Mouse (Mus musculus) CH12.LX (cell line): Measurements from ENCODE around the gene Hivep2.

Experiments used
- BHLHE40 ChIP-seq: IDR thresholded peaks from 2 replicates; pipeline ENCODE4 v1.6.1; 2011; ENCODE audit warnings: mild to moderate bottlenecking, low read depth, low read length, improper control_type of control experiment
- CTCF ChIP-seq, 2 experiments: IDR thresholded peaks in 1 of 2; conservative IDR thresholded peaks in 1 of 2; 2 replicates each; pipeline ENCODE4 v1.5.1; 2011 to 2012; ENCODE audit warnings: low read depth in 2 of 2, low read length in 2 of 2, improper control_type of control experiment in 1 of 2, inconsistent platforms in 1 of 2, mild to moderate bottlenecking in 1 of 2, moderate library complexity in 1 of 2
- JUND ChIP-seq: conservative IDR thresholded peaks from 2 replicates; pipeline ENCODE4 v1.6.1; 2011; ENCODE audit warnings: low read depth, low read length, improper control_type of control experiment
- MAX ChIP-seq: IDR thresholded peaks from 2 replicates; pipeline ENCODE4 v1.6.1; 2011; ENCODE audit warnings: low read length, improper control_type of control experiment
- MXI1 ChIP-seq: IDR thresholded peaks from 2 replicates; pipeline ENCODE4 v1.6.1; 2011; ENCODE audit warnings: mild to moderate bottlenecking, low read depth, low read length, improper control_type of control experiment
- POLR2A ChIP-seq: IDR thresholded peaks from 2 replicates; pipeline ENCODE4 v1.6.1; 2011; ENCODE audit warnings: low read depth, mild to moderate bottlenecking, improper control_type of control experiment, low read length
- TBP ChIP-seq: conservative IDR thresholded peaks from 2 replicates; pipeline ENCODE4 v1.6.1; 2011; ENCODE audit warnings: low read depth, low read length, improper control_type of control experiment
- UBTF ChIP-seq: IDR thresholded peaks from 2 replicates; pipeline ENCODE4 v1.6.1; 2012; ENCODE audit warnings: low read depth, mild to moderate bottlenecking, inconsistent platforms, low read length, improper control_type of control experiment, moderate library complexity
- USF1 ChIP-seq: IDR thresholded peaks from 2 replicates; pipeline ENCODE4 v1.6.1; 2014; ENCODE audit warnings: low read depth, mild to moderate bottlenecking, inconsistent platforms, low read length, improper control_type of control experiment
- ZMIZ1 ChIP-seq: IDR thresholded peaks from 2 replicates; pipeline ENCODE4 v1.6.1; 2012; ENCODE audit warnings: low read depth, mild to moderate bottlenecking, inconsistent platforms, low read length, improper control_type of control experiment
- ZNF384 ChIP-seq: IDR thresholded peaks from 2 replicates; pipeline ENCODE4 v1.6.1; 2012; ENCODE audit warnings: low read depth, low read length, improper control_type of control experiment, inconsistent platforms

DNA sequence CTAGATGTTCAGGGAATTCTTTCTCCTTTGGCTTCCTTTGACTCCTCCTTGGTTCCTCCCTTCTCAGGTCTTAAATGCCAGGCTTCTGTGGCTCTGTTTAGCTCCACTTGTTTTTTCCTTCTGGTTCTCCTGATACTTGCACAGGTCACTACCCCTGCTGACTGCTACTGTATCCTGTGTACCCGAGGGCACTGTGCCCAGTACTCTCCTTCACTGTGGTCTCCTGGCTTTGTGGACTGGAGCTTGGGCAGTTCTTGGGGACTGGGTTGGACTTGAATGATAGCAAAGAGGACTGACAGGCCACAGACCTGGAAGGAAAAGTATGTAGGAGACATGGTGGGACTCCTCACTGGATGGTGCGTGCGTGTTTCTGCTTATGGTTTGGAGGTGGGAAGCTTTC, 106.6 kb downstream of the Hivep2 start:
- no peak for TF ChIP-seq CTCF (conservative IDR thresholded peaks at IDR 0.05 in 1 of 2, IDR thresholded peaks at IDR 0.05 in 1 of 2; ENCODE audit: low read depth in 2 of 2, low read length in 2 of 2)
- no peak for TF ChIP-seq ZMIZ1
- no peak for TF ChIP-seq JUND
- TF ChIP-seq MAX = no peak
- TF ChIP-seq ZNF384 = no peak
- no peak for TF ChIP-seq POLR2A
- no peak for TF ChIP-seq UBTF
- TF ChIP-seq USF1 = no peak
- TF ChIP-seq TBP = no peak
- no peak for TF ChIP-seq MXI1
- TF ChIP-seq BHLHE40 = no peak
